Mouse (Mus musculus) liver, embryonic 14.5 days (tissue): ENCODE results near the gene Rabep2.

Source experiments
- CTCF ChIP-seq: IDR thresholded peaks from 2 replicates; pipeline ENCODE4 v1.5.1; 2016; ENCODE audit warnings: antibody characterized with exemption, low read depth, control low read depth
- EP300 ChIP-seq: IDR thresholded peaks from 2 replicates; pipeline ENCODE4 v1.6.1; 2016; ENCODE audit warnings: antibody characterized with exemption, low read depth

DNA sequence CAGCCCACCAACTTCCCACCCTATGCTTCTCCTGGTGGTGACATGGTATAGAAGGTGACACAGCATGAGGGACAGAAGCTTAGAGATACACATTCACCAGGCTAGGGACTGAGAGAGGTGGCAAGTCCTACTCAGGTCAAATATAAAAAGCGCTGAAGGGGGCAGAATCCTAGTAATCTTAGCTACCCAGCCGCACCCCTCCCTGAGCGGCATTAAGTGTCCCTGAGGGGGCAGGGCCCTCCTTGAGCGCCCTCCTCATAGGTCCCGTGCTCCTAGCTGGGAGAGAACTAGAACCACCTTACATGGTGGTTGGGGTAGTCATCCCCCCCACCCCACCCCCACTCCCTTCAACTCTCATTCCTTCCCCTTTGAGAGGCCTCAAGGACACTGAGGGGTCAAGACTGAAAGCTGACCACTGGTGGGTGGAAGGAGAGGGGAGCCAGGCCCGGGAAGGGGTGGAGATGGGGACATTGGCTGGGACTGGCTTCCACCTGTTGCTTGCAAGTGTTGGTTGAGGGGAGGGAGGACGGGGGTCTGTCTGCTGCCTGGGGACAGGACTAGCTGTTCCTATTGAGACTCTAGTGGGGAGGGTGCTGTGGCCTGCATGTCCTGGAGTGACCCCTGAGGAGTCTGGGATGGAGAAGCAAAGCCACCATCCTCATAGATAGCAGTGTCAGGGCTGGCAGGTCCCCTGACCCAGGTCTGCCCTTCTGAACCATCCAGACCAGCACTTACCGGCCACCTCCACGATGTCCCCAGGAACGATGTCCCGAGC, 30.5 kb downstream of the Rabep2 start:
- TF ChIP-seq CTCF (no peak), EP300 (no peak)
